Mouse (Mus musculus): Measurements from ENCODE around the gene Ercc2.

DNA sequence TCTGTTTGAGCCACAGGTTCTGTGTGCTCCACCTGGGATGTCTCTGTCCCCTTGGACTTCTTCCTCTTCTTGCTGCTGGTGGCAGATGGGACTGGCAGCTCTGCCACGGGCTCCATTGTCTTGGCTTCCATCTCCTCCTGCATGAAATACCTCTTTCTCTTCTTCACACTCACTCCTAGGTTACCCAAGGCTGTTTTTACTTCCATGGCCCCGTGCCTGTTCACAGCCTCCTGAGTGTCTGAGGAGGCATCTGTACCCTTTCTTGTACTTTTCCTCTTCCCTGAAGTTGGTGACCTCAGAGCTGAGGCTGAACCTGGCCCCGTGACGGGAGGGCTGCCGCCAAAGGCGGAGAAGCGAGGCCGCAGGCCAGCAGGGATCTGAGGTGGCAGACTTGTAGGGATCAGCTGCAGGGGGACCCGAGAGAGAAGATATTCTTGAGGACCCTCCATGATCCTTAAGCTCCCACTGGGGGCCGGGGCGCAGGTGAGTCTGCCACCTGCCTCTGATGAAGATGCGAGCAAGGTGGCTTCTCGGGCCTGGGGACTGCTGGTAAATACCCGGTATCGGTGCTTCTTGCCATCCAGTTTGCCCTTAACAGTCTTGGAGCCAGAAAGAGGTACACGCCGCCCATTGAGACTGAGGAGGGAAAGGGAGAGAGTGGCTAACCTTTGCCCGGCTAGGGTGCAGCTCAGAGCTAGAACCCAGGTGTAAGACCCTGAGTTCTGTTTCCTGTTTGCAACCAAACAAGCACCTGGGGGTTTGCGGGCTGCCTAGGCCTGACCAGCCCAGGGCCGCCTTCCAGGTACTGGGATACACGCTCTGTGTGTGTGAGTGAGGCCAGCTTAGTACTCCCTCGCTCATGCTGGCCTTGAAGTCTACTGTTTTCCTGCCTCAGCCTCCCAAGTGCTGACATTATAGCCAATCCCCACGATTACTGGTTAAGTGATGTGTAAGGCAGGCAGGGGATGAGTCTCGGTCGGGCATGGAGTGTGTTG lies 24.1 kb upstream of the Ercc2 start:
- TF ChIP-seq CTCF (IDR thresholded peaks at IDR 0.05; ENCODE audit: low read depth): no peak
- no peak for TF ChIP-seq EP300 (IDR thresholded peaks at IDR 0.05; ENCODE audit: low read depth)

Measured in liver, embryonic 14.5 days (tissue).